Mouse (Mus musculus): Measurements from ENCODE around the gene Incenp.

Incenp gene

GRCm38 (mm10) chr19:9886771-9887170 is 12.6 kb downstream of the Incenp start:
- ChIA-PET POLR2A (interaction anchor here in 3 of 4 experiments (0.6 to 16.4 kb wide), 8 partner anchors 8 to 603 kb away, joined by 3 to 149 read pairs (median 7); partner anchors contain the start of gene Incenp (in 2 of the 3)), CTCF (interaction anchor here in 1 of 4 experiments (0.5 kb wide), 1 partner anchor 455 kb away, joined by 3 read pairs; no protein-coding TSS in a partner anchor)

- ChIA-PET CTCF (interaction anchor here in 1 of 4 experiments (0.5 kb wide), 1 partner anchor 455 kb away, joined by 3 read pairs; no protein-coding TSS in a partner anchor), POLR2A (interaction anchor here (1.3 to 16.4 kb wide), 8 partner anchors 8 to 50 kb away, joined by 3 to 149 read pairs (median 6); partner anchors contain the start of gene Incenp (in 2 of the 4))
Observed at GRCm38 (mm10) chr19:9886348-9886747, 13.0 kb downstream of the Incenp start.

GRCm38 (mm10) chr19:9878186-9878835 is 21.0 kb downstream of the Incenp start:
- ChIA-PET POLR2A (interaction anchor here in 3 of 4 experiments (0.5 to 10.5 kb wide), 5 partner anchors 16 to 1157 kb away, joined by 3 to 149 read pairs (median 3); partner anchors contain the start of gene Incenp (in 2 of the 3)), CTCF (interaction anchor here in 1 of 4 experiments (0.6 kb wide), 1 partner anchor 115 kb away, joined by 3 read pairs; no protein-coding TSS in a partner anchor)

- POLR2A ChIA-PET: interaction anchor here in 1 of 4 experiments (1.6 to 5.3 kb wide), 3 partner anchors 9 to 33 kb away, joined by 4 to 19 read pairs (median 18); partner anchors contain the start of gene Incenp
Observed at GRCm38 (mm10) chr19:9865466-9865865, 33.9 kb downstream of the Incenp start.

GRCm38 (mm10) chr19:9864856-9865255 is 34.5 kb downstream of the Incenp start:
- POLR2A ChIA-PET: interaction anchor here in 2 of 4 experiments (1.3 to 5.3 kb wide), 4 partner anchors 10 to 34 kb away, joined by 4 to 19 read pairs (median 11); partner anchors contain the start of gene Incenp (in 1 of the 2)
- CTCF ChIA-PET: interaction anchor here in 2 of 4 experiments (0.5 to 1.9 kb wide), 2 partner anchors 12 to 28 kb away, joined by 3 to 4 read pairs; no protein-coding TSS in a partner anchor

More at GRCm38 (mm10) chr19:9865466-9865865, 33.9 kb downstream of the Incenp start:
- CTCF ChIA-PET: interaction anchor here in 2 of 4 experiments (1.1 to 1.9 kb wide), 2 partner anchors 11 to 1063 kb away, joined by 3 to 4 read pairs; partner anchors contain the start of gene Zbtb3 (in 1 of the 2)

GRCm38 (mm10) chr19:9860821-9861220 is 38.5 kb downstream of the Incenp start:
- ChIA-PET CTCF (interaction anchor here in 1 of 4 experiments (1.7 kb wide), 1 partner anchor 11 kb away, joined by 4 read pairs; no protein-coding TSS in a partner anchor), POLR2A (interaction anchor here in 2 of 4 experiments (0.7 to 2.1 kb wide), 6 partner anchors 11 to 1076 kb away, joined by 3 to 4 read pairs (median 4); partner anchors contain the start of gene Incenp (in 1 of the 2))

GRCm38 (mm10) chr19:9849368-9850075 is 49.8 kb downstream of the Incenp start:
- CTCF ChIA-PET: interaction anchor here in 3 of 4 experiments (0.6 to 1.3 kb wide), 4 partner anchors 11 to 224 kb away, joined by 3 to 4 read pairs (median 4); no protein-coding TSS in a partner anchor
- POLR2A ChIA-PET: interaction anchor here in 2 of 4 experiments (0.6 to 1.2 kb wide), 3 partner anchors 11 to 968 kb away, joined by 3 to 4 read pairs (median 3); no protein-coding TSS in a partner anchor

- ChIA-PET POLR2A (no interaction called here), CTCF (interaction anchor here in 1 of 4 experiments (1.5 kb wide), 1 partner anchor 10 kb away, joined by 3 read pairs; no protein-coding TSS in a partner anchor)
Observed at GRCm38 (mm10) chr19:9847262-9847661, 52.1 kb downstream of the Incenp start, which contains the start of gene Scgb2a2. Scgb2a2 (plus strand) TSS chr19:9847562.

GRCm38 (mm10) chr19:9837341-9837715 is 62.0 kb downstream of the Incenp start:
- POLR2A ChIA-PET: interaction anchor here in 1 of 4 experiments (1.1 kb wide), 1 partner anchor 1124 kb away, joined by 3 read pairs; no protein-coding TSS in a partner anchor
- CTCF ChIA-PET: interaction anchor here in 2 of 4 experiments (0.6 to 1.1 kb wide), 3 partner anchors 11 to 1360 kb away, joined by 3 read pairs; no protein-coding TSS in a partner anchor

- ChIA-PET POLR2A (interaction anchor here in 1 of 4 experiments (1.1 kb wide), 1 partner anchor 1123 kb away, joined by 3 read pairs; no protein-coding TSS in a partner anchor), CTCF (interaction anchor here in 2 of 4 experiments (0.6 to 1.1 kb wide), 2 partner anchors 11 to 1359 kb away, joined by 3 read pairs; no protein-coding TSS in a partner anchor)
Observed at GRCm38 (mm10) chr19:9836581-9837340, 62.6 kb downstream of the Incenp start.
